Mouse (Mus musculus) spleen, adult 12 weeks (tissue): ENCODE measurements around the gene Det1.

Source experiments
- DNase-seq: peaks from one replicate; pipeline ENCODE4 v3.0.0; 2022; ENCODE audit warnings: low spot score

Gene Det1

DNA sequence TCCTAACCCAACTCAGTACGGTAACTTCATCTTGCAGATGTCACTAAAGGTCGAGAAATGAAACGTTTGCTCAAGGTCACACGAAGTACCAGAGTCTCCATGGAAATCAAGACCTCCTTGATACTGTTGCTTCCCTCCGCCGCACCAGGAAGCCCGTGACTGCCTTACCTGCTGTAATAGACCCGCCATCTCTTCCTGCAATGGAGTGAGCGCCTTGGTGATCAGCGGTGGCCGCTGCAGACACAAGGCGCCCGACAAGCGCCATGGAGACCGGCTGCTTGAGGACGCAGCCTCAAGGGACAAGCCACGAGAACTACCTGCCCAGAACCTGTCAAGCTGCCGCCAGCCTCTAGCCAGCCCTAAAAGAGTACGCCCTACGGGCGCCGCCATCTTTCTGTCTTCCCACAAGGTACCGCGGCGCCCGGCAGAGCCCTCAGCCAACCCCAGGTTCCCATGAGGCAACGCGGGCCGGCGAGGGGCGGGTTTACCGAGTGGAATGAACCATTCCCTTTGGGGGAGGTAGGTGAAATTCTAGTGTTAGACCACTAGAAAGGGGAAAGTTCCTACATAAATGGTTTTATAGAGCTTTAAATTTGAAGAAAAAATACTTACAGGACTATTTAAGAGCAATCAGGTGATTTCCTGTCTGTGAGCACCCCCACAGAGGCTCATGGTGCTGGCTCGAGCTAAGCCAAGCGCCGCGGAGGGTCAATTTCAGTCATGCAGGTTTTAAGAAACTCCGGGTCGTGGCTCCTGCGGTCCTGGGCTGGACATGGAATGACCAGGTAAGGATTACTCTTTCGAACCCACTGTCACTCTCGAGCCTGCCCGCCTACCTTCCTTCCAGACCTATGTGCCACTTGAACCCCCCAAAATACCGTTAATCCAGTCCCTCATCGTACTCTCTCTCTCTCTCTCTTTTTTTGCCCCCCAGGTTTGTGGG is 64.2 kb downstream of the Det1 start, which contains the start of the genes Mrps11 and Mrpl46:
TSS of gene Mrps11 (plus strand) at position 481 of the 943 bp plus-strand sequence.
TSS of gene Mrpl46 (minus strand) at position 893 of the 943 bp plus-strand sequence.
- DNase-seq: peak; percentile 83

DNA sequence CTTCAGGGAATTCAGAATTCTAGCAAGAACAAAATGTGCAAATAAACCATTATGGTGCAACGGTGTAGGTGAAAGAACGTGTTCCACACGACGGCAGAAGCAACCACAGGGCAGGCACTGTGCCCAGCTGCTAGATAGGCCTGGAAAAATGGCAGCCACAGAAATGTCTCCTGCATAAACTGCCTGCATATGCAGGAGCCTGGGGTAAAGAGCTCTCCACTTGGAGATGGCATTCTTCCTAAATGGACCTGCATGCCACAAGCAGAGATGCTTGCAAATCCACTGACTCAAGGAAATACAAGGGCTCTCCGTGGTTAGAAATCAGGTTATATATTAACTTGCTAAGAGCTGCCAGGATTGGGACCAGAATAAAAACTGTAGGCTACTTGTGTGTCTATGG is 68.3 kb downstream of the Det1 start:
- no peak for DNase-seq
